Mouse (Mus musculus): ENCODE results near the gene Igf2bp3.

GRCm38 (mm10) chr6:49050677-49051410 lies 163.9 kb downstream of the Igf2bp3 start:
- TF ChIP-seq CTCF (IDR thresholded peaks at IDR 0.05; ENCODE audit: borderline replicate concordance, extremely low read depth, insufficient read depth, insufficient read length) = no peak
- TF ChIP-seq POLR2A (IDR thresholded peaks at IDR 0.05; ENCODE audit: borderline replicate concordance, extremely low read depth, insufficient read depth, insufficient read length, poor library complexity, severe bottlenecking) = no peak
